Mouse (Mus musculus) gastrocnemius, adult 8-10 months (tissue): Measurements from ENCODE around the gene Recql. TPM values are rescaled to one million over a fixed set of nuclear protein-coding genes. Genes with fewer than 3 reads are reported as not detected.
A peak's percentile ranks its signal among the peaks of the same experiment; 100 is the strongest.

Experiments used
- DNase-seq, 2 experiments: peaks; one replicate each; pipeline ENCODE4 v3.0.0; 2022; ENCODE audit warnings: low spot score in 2 of 2
- total RNA-seq, 4 experiments: library from RNA; stranded (reverse); gene quantifications; 2 replicates each; pipeline ENCODE4 v1.2.4; 2022

The Recql gene
- 1 to 10 TPM; 4.4 to 6.2 (median 4.9) TPM for total RNA-seq

- DNase-seq: peak; percentile 93 to 94
Measured at GRCm38 (mm10) chr6:142387011-142387754, at the start of gene Recql, which contains the start of gene Golt1b. Gene Recql (minus strand): TSS chr6:142387087. Gene Golt1b (plus strand): TSS chr6:142387221.

GRCm38 (mm10) chr6:142429072-142429471, 42.2 kb upstream of the Recql start:
- DNase-seq: no peak

- no peak for DNase-seq
Measured at GRCm38 (mm10) chr6:142424976-142425375, 38.1 kb upstream of the Recql start.

GRCm38 (mm10) chr6:142414597-142414996, 27.7 kb upstream of the Recql start:
- no peak for DNase-seq

GRCm38 (mm10) chr6:142413845-142414244, 27.0 kb upstream of the Recql start:
- no peak for DNase-seq

GRCm38 (mm10) chr6:142412906-142413491, 26.1 kb upstream of the Recql start, which contains the start of gene Spx:
Gene Spx (plus strand): TSS chr6:142413441.
- DNase-seq: no peak

GRCm38 (mm10) chr6:142411140-142411539, 24.3 kb upstream of the Recql start:
- DNase-seq: no peak

- DNase-seq: no peak
Measured at GRCm38 (mm10) chr6:142395756-142396155, 8.9 kb upstream of the Recql start.

- DNase-seq: no peak
Measured at GRCm38 (mm10) chr6:142394669-142395068, 7.8 kb upstream of the Recql start.

- DNase-seq: no peak
Measured at GRCm38 (mm10) chr6:142392312-142392711, 5.4 kb upstream of the Recql start.

GRCm38 (mm10) chr6:142389101-142389500, 2.2 kb upstream of the Recql start:
- DNase-seq: no peak

- no peak for DNase-seq
Measured at GRCm38 (mm10) chr6:142387755-142388271, 926 bp upstream of the Recql start.

GRCm38 (mm10) chr6:142386285-142387010, 439 bp downstream of the Recql start:
- DNase-seq: no peak

- no peak for DNase-seq
Measured at GRCm38 (mm10) chr6:142384521-142384920, 2.4 kb downstream of the Recql start.

GRCm38 (mm10) chr6:142381615-142382014, 5.3 kb downstream of the Recql start:
- no peak for DNase-seq

GRCm38 (mm10) chr6:142379961-142380360, 6.9 kb downstream of the Recql start:
- no peak for DNase-seq

GRCm38 (mm10) chr6:142378576-142379330, 8.1 kb downstream of the Recql start:
- DNase-seq: no peak

- DNase-seq: no peak
Measured at GRCm38 (mm10) chr6:142377081-142377480, 9.8 kb downstream of the Recql start.

- DNase-seq: no peak
Measured at GRCm38 (mm10) chr6:142369568-142369967, 17.3 kb downstream of the Recql start.

GRCm38 (mm10) chr6:142367565-142367964, 19.3 kb downstream of the Recql start:
- no peak for DNase-seq

- DNase-seq: no peak
Measured at GRCm38 (mm10) chr6:142366473-142367018, 20.3 kb downstream of the Recql start.
